Mouse (Mus musculus): ENCODE measurements at regions not wholly inside any gene's neighbourhood (a gene's known extent, or its start where the extent isn't known, plus 50 kb on each side); places are given as distances from the start of the nearest gene placed in this dataset.

DNA sequence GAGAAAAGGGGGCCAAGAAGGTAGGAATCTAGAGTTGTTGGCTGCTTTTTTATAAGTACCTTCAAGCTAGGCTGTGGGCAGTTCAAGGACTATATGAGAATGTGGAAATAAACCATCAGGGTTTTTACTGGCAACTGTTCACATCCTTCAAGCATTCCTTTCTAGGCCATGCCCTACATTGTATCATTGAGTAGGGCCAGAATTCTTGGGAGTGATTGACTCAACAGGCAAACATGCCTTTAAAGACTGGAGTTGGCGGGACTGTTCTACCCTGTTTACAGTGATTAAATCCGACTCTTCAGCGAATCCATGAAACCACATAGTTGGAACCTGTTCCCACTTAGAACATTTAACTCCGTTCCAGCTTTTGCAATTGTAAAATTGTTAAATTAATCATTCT lies 463.8 kb downstream of the Pid1 start:
- no peak for TF ChIP-seq GATA1 (IDR thresholded peaks at IDR 0.05; ENCODE audit: borderline replicate concordance, low read length)
- no peak for TF ChIP-seq FLI1 (IDR thresholded peaks at IDR 0.05; ENCODE audit: low read length)

All from megakaryocyte, embryonic 14.5 days (primary cell).